Mouse (Mus musculus): ENCODE measurements around the gene Ndufs1. TPM values are rescaled to one million over a fixed set of nuclear protein-coding genes. Genes with fewer than 3 reads are reported as not detected.
A peak's percentile ranks its signal among the peaks of the same experiment; 100 is the strongest.

Gene Ndufs1
- 88.8 and 102 TPM in 2 replicates for polyA plus RNA-seq (2015; fragmentation: Nextera tagmentation; extraction: Ambion mirVana)

DNA sequence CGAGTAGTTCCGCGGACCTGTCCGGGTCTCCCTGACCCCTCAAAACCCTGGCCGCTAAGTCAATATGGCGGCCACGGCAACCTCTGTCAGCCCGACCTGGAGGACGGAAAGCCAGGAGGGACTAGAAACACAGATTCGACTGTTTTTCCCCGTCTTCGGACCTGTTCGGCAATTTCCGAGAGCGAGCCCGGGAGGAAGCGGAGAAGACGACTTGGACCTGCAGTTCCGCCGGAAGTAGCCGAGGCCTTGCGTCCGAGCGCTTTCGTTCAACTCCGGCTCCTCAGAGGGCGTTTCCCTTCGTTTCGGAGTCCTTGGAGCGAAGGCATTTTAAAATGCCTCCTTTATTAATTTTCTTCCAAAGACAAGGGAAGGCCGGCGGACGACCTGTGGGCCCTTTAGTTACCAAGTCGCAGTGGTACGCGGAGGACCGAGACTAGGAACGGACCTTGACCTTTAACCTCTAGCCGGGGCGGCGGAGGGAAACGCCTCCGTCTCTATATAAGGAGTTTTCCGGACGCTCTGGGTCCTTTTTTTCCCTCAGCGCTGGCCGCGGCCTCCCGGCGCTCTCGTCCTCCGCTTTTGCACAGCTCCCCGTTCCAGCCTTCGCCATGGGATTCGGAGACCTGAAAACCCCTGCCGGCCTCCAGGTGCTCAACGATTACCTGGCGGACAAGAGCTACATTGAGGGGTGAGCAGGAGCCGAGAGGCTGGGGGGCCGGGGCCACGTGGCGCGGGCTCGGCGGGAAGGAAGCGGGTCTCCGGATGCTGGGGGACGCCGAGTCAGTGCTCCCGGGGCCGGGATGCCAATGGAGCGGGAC, at the start of gene Ndufs1, which contains the start of gene Eef1b2:
Gene Ndufs1 (minus strand): TSS at position 230 of the 818 bp plus-strand sequence.
Gene Eef1b2 (plus strand): TSS at position 222 of the 818 bp plus-strand sequence.
- Histone ChIP-seq H3K4me2 (ENCODE audit: low read depth, low read length) (peak within 1 kb of the TSS; percentile 77), H3K27me3 (ENCODE audit: insufficient read depth, low read length) (no peaks in the 10 kb centered on the region), H3K9me3 (ENCODE audit: low read length) (no peaks in the 10 kb centered on the region), H3K4me3 (ENCODE audit: low read depth, low read length) (peak within 1 kb of the TSS; percentile 76), H3K27ac (ENCODE audit: low read depth) (peak within 1 kb of the TSS; percentile 88), H3K4me1 (ENCODE audit: insufficient read depth) (peaks cover 25% of the 10 kb centered on the region), H3K9ac (replicated peaks) (peak within 1 kb of the TSS; percentile 85), H3K36me3 (replicated peaks; ENCODE audit: insufficient read depth, low read length) (peaks cover 24% of the 10 kb centered on the region)
- under 1% methylated on average over 72 of the region's 72 CpGs for WGBS (ENCODE audit: insufficient replicate concordance)
- peak; percentile 65; the same call in 1 of the 2 replicates for TF ChIP-seq EP300 (IDR thresholded peaks at IDR 0.05; ENCODE audit: low read depth)
- no peak for TF ChIP-seq CTCF (IDR thresholded peaks at IDR 0.05; ENCODE audit: low read depth)
- ATAC-seq (peak; percentile 92), DNase-seq (peak; percentile 94)

GRCm38 (mm10) chr1:63225890-63226289, 49.3 kb upstream of the Ndufs1 start:
- no peak overlapping the region for H3K4me3 ChIP-seq (ENCODE audit: low read depth, low read length)
- no peaks in the 10 kb centered on the region for H3K27me3 ChIP-seq (ENCODE audit: insufficient read depth, low read length)
- no peak for TF ChIP-seq EP300 (IDR thresholded peaks at IDR 0.05; ENCODE audit: low read depth)
- TF ChIP-seq CTCF (IDR thresholded peaks at IDR 0.05; ENCODE audit: low read depth) = no peak
- no peak overlapping the region for H3K27ac ChIP-seq (ENCODE audit: low read depth)
- no peak overlapping the region for H3K9ac ChIP-seq (replicated peaks)
- H3K9me3 ChIP-seq (ENCODE audit: low read length) = no peaks in the 10 kb centered on the region
- H3K4me1 ChIP-seq (ENCODE audit: insufficient read depth) = no peaks in the 10 kb centered on the region
- H3K36me3 ChIP-seq (replicated peaks; ENCODE audit: insufficient read depth, low read length) = no peaks in the 10 kb centered on the region
- ATAC-seq = no peak
- 35% methylated on average over 7 of the region's 7 CpGs for WGBS (ENCODE audit: insufficient replicate concordance)
- DNase-seq = no peak
- H3K4me2 ChIP-seq (ENCODE audit: low read depth, low read length) = no peak overlapping the region

DNA sequence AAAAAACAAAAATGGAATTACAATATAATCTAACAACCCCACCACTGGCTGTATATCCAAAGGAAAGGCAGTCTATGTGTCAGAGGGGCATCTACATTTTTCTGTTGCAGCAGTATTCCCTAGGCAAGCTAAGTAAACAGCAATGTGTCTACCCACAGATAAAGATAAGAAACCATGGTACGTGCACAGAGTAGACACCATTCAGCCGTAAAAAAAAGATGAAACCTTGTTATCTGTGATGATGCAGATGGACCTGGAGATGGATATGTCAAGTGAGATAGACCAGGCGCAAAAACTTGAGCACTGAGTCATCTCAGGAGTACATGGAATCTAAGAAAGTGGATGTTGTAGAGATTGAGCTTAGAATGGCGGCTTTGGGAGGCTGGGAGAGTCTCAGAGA, 48.4 kb upstream of the Ndufs1 start:
- Histone ChIP-seq H3K27ac (ENCODE audit: low read depth) (no peak overlapping the region), H3K9ac (replicated peaks) (no peak overlapping the region), H3K36me3 (replicated peaks; ENCODE audit: insufficient read depth, low read length) (no peaks in the 10 kb centered on the region), H3K27me3 (ENCODE audit: insufficient read depth, low read length) (no peaks in the 10 kb centered on the region), H3K4me3 (ENCODE audit: low read depth, low read length) (no peak overlapping the region), H3K4me1 (ENCODE audit: insufficient read depth) (no peaks in the 10 kb centered on the region), H3K9me3 (ENCODE audit: low read length) (no peaks in the 10 kb centered on the region), H3K4me2 (ENCODE audit: low read depth, low read length) (no peak overlapping the region)
- WGBS (ENCODE audit: insufficient replicate concordance) = 46% methylated on average over 4 of the region's 4 CpGs
- DNase-seq (no peak), ATAC-seq (0 out of 2 replicates have a peak, but pooled peaks have one; percentile 29)
- TF ChIP-seq CTCF (IDR thresholded peaks at IDR 0.05; ENCODE audit: low read depth) = no peak
- TF ChIP-seq EP300 (IDR thresholded peaks at IDR 0.05; ENCODE audit: low read depth) = no peak

GRCm38 (mm10) chr1:63219277-63219676, 42.6 kb upstream of the Ndufs1 start:
- no peak overlapping the region for H3K27ac ChIP-seq (ENCODE audit: low read depth)
- TF ChIP-seq CTCF (IDR thresholded peaks at IDR 0.05; ENCODE audit: low read depth) = 0 out of 2 replicates have a peak, but pooled peaks have one; percentile 5
- TF ChIP-seq EP300 (IDR thresholded peaks at IDR 0.05; ENCODE audit: low read depth) = no peak
- DNase-seq (no peak), ATAC-seq (no peak)
- H3K4me1 ChIP-seq (ENCODE audit: insufficient read depth) = no peaks in the 10 kb centered on the region
- H3K36me3 ChIP-seq (replicated peaks; ENCODE audit: insufficient read depth, low read length) = no peaks in the 10 kb centered on the region
- H3K9ac ChIP-seq (replicated peaks) = no peak overlapping the region
- H3K9me3 ChIP-seq (ENCODE audit: low read length) = no peaks in the 10 kb centered on the region
- H3K4me2 ChIP-seq (ENCODE audit: low read depth, low read length) = no peak overlapping the region
- WGBS (ENCODE audit: insufficient replicate concordance) = 88% methylated on average over 4 of the region's 4 CpGs
- no peak overlapping the region for H3K4me3 ChIP-seq (ENCODE audit: low read depth, low read length)
- no peaks in the 10 kb centered on the region for H3K27me3 ChIP-seq (ENCODE audit: insufficient read depth, low read length)

- no peak overlapping the region for H3K9ac ChIP-seq (replicated peaks)
- no peak overlapping the region for H3K4me2 ChIP-seq (ENCODE audit: low read depth, low read length)
- no peaks in the 10 kb centered on the region for H3K4me1 ChIP-seq (ENCODE audit: insufficient read depth)
- TF ChIP-seq EP300 (IDR thresholded peaks at IDR 0.05; ENCODE audit: low read depth) = no peak
- TF ChIP-seq CTCF (IDR thresholded peaks at IDR 0.05; ENCODE audit: low read depth) = no peak
- no peak for ATAC-seq
- no peak for DNase-seq
- no peaks in the 10 kb centered on the region; the same call in 1 of the 2 replicates for H3K27me3 ChIP-seq (ENCODE audit: insufficient read depth, low read length)
- H3K9me3 ChIP-seq (ENCODE audit: low read length) = no peaks in the 10 kb centered on the region
- H3K4me3 ChIP-seq (ENCODE audit: low read depth, low read length) = no peak overlapping the region
- WGBS (ENCODE audit: insufficient replicate concordance) = 46% methylated on average over 7 of the region's 7 CpGs
- H3K36me3 ChIP-seq (replicated peaks; ENCODE audit: insufficient read depth, low read length) = no peaks in the 10 kb centered on the region
- H3K27ac ChIP-seq (ENCODE audit: low read depth) = no peak overlapping the region
Observed at GRCm38 (mm10) chr1:63214631-63215030, 38.0 kb upstream of the Ndufs1 start.

GRCm38 (mm10) chr1:63214271-63214558, 37.6 kb upstream of the Ndufs1 start, which contains the start of gene Gpr1:
Gpr1 (minus strand) TSS chr1:63214543.
- Histone ChIP-seq H3K27me3 (ENCODE audit: insufficient read depth, low read length) (no peaks in the 10 kb centered on the region; the same call in 1 of the 2 replicates), H3K4me2 (ENCODE audit: low read depth, low read length) (no peak within 1 kb of the TSS), H3K4me3 (ENCODE audit: low read depth, low read length) (no peak within 1 kb of the TSS), H3K4me1 (ENCODE audit: insufficient read depth) (no peaks in the 10 kb centered on the region), H3K9me3 (ENCODE audit: low read length) (no peaks in the 10 kb centered on the region), H3K9ac (replicated peaks) (no peak within 1 kb of the TSS), H3K36me3 (replicated peaks; ENCODE audit: insufficient read depth, low read length) (no peaks in the 10 kb centered on the region), H3K27ac (ENCODE audit: low read depth) (no peak within 1 kb of the TSS)
- no peak for TF ChIP-seq CTCF (IDR thresholded peaks at IDR 0.05; ENCODE audit: low read depth)
- TF ChIP-seq EP300 (IDR thresholded peaks at IDR 0.05; ENCODE audit: low read depth) = no peak
- 28% methylated on average over 3 of the region's 3 CpGs for WGBS (ENCODE audit: insufficient replicate concordance)
- no peak for ATAC-seq
- no peak for DNase-seq
